Mouse (Mus musculus) megakaryocyte-erythroid progenitor cell, adult 5-6 weeks (primary cell): Measurements from ENCODE around the gene Cox4i2. TPM values are rescaled to one million over a fixed set of nuclear protein-coding genes. Genes with fewer than 3 reads are reported as not detected.
A peak's percentile ranks its signal among the peaks of the same experiment; 100 is the strongest.

Experiments
- ATAC-seq: replicated peaks from 2 replicates; pipeline ENCODE4 v1.8.0; 2016; ENCODE audit warnings: mild to moderate bottlenecking, inconsistent platforms; ENCODE audit not compliant: severe bottlenecking, poor library complexity, low FRiP score, low TSS enrichment
- total RNA-seq, 2 experiments: library from RNA; stranded (forward) in 1 of 2; stranded (reverse) in 1 of 2; fragments of 200-1000, 215-1000 nt in 1 of 2; fragments of >200 nt in 1 of 2; fragmentation: Nextera tagmentation in 1 of 2; gene quantifications; 2 replicates each; pipeline ENCODE4 v1.2.3; 2014 to 2017

The Cox4i2 gene
- total RNA-seq, 2 experiments from 2014 or later, result not detected

DNA sequence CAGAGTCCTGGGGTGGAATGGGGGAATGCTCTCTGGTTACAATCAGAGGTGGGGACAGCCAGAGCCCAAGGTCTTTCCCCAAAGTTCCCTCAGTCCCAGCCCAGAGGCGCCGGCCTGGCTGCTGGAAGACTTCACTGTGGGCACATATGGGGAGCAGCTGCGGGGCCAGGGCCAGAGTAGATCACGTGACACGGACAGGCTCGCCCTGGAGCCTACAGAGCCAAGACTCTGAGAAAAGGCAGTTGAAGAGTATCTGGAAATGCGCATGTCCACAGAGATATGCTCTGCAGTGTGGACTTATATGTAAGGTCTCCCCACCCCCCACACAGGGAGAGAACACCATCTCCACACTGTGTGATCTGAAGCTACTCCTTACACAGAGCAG is 24.3 kb upstream of the Cox4i2 start:
- peak; percentile 40 for ATAC-seq

DNA sequence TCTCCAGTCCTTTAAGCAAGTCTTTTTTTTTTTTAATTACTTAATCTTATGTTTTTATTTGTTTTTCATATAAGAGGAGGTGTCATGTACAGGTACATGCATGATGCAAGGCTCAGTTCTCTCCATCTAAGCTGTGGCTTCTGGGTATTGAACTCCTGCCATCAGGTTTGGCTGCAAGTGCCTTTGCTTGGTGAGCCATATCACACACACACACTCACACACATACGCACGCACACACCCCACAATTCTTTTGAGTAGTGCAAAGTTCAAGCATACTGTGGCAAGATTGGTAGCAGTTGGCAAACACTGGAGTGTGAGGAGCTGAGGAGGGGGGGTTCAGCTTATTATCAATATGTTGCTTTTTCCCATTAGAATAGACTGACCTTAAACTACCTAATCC is 20.8 kb upstream of the Cox4i2 start:
- ATAC-seq, result no peak

DNA sequence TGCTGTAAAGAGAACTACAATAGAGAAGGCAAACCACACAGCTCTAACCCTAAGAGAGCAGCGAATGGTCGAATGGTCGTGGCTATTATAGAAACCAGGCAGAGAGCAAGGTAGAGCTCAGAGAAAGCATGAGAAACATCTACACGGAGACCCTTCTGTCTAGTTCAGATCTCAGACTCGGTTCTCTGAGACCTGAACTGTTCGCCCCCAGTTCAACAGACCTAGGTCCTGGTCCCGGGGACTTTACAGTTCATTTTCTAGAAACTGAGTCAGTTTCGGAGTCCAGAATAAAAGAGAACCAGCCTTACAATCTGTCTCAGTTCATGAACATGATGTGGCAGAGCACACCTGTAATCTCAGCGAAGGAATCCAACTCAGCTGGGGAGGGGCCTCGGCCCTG is 19.5 kb upstream of the Cox4i2 start:
- ATAC-seq, result no peak

DNA sequence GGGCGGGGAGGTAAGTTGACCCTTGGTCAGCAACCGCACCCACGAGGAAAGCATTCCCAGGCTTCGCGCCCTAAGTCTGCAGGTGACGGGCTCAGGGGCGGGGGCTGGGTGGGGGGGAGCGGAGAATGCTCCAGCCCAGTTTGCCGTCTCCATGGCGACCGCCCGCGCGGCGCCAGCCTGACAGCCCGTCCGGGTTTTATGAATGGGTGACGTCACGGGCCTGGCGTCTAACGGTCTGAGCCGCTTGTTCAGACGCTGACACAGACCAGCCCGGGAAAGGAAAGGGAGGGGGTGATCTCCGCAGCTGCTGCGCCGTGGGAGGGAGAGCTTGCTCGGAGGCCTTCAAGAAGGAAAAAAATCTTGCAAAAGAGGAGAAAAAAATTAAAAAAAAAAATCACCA is 19.0 kb upstream of the Cox4i2 start:
- no peak for ATAC-seq

DNA sequence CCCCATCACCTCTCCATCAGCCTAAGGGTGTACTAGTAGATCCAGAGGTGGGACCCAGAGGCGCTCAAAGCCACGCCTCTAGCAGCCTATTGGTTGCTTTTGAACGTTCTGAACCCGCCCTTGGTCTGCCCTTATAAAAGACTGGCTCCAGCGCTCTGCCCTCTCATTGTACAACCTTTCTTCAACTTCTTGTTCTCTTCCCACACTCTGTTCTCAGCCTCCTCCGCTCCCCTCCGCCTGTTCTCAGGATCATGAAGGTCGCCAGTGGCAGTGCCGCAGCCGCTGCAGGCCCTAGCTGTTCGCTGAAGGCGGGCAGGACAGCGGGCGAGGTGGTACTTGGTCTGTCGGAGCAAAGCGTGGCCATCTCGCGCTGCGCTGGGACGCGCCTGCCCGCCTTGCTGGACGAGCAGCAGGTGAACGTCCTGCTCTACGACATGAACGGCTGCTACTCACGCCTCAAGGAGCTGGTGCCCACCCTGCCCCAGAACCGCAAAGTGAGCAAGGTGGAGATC is 17.8 kb upstream of the Cox4i2 start, which contains the start of gene Id1:
Id1 (plus strand) TSS at position 162 of the 512 bp plus-strand sequence.
- ATAC-seq, result peak; percentile 72

DNA sequence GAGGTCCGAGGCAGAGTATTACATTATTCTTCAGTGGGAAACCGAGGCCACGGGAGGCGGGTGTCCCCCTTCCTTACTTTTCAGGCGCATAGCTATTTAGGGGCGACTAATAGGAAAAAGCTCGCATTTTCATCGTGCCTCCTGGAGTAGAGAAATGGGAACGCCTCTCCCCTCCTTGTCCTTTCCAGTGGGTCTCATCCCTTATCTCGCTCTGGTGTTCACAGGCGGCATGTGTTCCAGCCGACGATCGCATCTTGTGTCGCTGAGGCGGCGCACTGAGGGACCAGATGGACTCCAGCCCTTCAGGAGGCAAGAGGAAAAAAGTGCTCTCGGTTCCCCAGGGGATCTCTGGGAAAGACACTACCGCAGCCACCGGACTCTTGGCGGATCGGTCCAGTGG is 17.2 kb upstream of the Cox4i2 start:
- ATAC-seq, result no peak

DNA sequence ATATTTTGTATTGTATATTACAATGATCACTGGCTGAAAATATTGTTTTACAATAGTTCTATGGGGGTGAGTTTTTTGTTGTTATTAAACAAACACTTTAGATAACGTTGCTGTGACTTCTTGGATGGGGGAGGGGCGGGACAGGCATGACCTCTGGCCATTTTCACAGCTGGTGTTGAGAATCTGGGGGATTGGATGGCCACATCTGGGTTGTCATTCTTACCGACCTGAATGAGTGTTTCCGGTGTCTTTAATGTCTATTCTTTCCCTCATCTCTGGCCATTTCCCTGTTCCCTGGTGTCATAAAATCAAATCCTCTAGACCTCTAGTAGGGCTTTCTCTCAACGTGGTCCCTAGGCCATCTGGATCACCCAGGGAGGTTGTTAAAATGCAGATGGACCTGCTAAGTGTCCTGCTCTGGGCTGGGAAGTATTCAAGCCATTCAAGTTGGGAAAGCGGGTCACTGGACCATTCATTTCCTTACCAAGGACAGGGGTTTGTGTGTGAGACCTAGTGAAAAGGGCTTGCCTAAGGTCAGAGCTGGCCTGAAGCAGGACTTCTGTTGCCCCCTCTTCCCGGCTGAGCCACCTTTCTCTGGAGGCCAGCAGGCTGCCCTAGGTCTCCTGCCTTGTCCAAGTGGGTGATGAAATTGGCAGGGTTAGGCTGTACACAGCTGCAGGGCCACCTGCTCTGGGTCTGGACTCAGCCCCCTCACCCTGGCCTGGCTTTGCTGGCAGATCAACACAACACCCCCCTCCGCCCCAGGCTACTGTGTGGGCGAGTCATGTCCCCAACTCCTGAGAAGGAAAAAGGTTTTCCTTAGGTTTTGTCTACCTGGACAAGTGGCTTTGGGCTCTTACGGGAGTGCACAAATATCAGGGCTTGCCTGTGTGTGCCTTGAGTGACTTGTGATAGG is 16.4 kb upstream of the Cox4i2 start:
- no peak for ATAC-seq

DNA sequence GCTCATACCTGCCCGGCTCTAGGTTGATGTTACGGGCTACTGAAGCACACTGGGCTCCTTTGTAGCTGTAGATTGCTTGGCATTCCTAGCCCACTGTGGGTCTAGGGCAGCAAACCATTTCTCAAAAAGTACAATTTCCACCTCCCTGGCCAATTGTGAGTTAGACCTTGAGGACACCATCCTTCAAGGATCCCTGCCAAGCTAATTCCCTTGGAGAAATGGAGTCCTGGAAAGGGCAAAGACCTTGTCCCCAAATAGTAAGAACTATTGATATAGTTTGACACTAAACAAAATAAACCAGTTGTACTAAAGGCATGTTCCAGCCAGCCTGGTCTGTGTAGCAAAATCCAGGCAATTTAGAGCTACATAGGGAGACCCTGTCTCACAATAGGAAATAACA is 15.6 kb upstream of the Cox4i2 start:
- ATAC-seq, result no peak

DNA sequence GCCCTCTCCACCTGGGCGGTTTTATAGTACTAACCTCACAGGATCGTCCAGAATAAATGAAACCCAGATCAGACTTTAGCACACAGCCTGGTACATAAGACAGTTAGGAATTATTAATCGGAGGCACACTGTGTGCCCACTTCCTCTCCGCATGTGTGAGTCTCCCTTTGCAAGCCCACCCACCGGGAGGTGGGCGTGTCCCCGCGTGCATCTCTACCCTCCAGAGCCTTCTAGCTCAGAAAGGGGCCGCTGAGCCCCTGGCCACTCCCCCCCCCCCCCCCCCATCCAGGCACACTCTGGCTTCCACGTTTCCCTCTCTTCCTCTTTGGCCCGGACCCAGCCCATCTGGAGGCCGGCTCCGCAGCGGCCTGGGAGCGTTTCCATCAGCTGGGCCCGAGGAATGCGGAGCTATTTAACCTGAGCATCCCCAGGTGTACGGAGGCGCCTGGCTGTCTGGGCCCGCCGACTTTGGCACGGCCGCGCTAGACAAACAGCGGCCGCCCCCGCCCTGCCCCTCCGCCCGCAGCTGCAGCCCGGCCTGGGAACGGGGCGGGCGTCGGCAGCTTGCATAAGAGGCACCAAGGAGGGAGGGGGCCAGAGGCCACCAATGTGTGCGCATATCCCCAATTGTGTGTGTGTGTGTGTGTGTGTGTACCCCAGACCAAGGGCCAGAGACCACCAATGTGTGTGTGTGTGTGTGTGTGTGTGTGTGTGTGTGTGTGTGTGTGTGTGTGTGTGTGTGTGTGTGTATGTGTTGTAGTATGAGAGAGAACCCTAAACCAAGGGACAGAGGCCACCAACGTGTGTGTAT is 14.7 kb upstream of the Cox4i2 start:
- peak; percentile 38; the same call in 1 of the 2 replicates for ATAC-seq

DNA sequence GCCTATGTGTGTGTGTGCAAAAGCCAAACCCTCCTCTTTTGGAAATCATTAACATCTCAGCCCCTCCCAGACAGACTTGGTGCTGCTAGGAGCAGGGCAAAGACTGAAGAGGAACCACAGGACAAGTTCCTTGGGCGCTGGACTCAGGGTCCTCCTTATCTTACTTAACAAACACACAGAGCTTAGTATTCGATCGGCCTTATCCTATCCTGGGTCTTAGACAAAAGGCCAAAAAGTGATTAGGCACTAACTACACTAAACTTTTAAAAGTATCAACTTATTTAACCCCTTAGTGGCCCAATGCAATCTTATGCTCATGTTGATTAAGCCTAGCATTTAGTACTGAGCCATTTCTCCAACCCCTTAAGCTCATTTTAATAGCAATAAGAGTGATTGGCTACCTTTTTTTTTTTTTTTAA is 14.1 kb upstream of the Cox4i2 start:
- peak; percentile 49 for ATAC-seq

DNA sequence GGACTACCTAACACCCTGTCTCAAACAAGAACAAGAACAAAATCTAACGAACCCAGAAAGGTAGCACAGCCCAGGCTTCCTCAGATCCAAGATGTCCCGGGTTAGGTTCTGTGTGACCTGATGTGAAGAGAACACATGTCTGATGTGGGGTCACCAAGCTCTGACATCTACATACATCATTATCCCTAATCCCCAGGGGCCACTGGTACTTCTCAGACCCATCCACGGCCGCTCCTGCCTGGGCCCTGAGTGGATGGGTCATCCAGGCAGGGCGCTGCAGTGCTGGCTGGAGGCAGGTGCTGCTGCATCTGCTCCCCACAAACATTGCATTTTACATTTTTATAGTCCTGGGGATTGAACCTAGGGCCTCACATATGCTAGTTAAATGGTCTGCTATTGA is 13.5 kb upstream of the Cox4i2 start:
- ATAC-seq, result no peak

DNA sequence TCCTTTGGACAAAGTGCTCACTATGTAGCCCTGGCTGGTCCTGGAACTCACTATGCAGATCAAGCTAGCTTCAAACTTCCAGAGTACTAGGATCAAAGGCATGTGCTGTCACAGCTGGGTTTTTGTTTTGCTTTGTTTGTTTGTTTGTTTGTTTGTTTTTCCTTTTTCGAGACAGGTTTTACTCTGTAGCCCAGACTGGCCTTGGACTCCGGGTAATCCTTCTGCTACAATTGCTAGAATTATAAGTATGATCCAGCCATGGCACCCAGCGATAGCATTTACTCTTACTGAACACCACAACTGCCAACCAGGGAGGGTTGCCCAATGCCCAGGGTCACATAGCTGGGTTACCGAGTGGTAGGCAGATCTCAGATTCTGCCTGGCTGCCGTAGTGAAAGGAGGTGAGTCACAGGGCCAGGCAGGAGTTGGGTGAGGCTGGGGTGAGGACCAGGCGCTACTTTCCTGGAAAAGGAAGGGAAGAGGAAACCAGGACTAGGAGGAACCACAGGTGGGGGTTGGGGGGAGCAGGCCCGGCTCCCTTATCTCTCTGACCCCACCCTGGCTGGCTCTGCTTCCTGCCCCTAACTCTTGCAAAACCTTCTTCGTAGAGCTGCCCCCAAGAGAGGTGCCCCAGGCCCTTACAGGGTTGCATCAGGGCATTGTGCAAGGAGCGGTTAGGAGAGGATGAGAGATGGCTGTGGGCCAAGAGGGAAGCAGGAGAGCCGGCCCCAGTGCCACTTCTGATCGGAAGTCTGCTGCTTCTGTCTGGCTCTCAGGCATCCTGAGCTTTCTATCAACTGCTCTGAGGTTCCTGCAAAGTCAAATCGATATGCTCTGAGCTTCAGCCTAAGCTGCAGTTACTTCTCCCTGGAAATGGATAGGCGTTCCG is 12.6 kb upstream of the Cox4i2 start:
- peak; percentile 36 for ATAC-seq

DNA sequence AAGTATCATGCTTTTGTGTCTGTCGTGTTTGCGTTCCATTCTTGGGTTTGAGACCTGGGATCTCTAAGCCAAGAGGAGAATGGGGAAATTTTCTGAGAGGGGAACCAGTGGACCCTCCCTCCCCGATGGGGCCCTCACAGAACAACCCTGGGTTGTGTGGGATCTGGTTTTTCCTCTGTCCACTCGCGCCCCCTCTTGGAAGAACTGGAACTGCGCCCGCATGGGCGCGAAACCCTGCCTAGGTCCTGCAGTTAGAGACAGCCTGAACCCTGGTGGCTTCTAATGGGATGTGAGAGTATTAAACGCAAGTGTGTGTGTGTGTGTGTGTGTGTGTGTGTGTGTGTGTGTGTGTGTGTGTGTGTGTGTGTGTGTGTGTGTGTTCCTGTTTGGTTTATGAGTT is 11.5 kb upstream of the Cox4i2 start:
- peak; percentile 60 for ATAC-seq

DNA sequence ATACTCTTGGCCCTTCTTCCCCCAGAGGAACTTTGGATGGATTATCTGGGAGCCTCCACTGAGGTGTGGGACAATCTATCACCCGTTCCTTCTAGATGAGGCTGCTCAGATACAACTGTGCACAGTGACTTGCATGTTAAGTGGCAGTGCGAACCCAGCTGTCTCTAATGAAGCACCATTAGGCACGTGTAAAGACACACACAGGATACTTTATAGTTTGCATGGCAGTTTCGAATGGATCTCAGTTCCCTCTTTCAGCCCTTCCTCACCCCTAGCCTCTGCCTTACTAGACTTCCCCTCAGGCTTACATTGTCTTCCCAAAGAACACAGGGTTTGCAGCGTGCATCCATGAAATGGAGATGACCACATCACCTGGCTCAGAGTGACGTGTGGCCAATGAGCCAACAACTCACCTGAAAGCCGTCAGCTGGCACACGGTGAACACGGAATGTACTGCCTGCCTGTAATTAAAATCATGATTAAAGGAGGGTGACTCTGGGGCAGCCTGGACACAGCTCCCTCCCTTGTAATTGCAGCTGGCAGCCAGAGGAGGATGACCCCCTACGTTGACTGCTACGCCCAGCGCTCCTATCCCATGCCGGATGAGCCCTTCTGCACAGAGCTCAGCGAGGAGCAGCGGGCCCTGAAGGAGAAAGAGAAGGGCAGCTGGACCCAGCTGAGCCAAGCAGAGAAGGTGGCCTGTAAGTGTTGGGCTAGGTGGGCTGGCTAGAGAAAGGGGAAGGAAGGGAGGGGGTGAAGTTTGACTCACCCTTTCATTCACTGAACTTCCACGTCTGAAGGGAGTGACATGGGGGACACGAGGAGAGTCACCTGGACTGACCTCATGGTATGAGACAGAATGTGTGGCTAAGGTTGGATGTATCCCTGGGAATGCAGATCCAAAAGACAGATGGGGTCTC is 2.8 kb downstream of the Cox4i2 start:
- ATAC-seq, result no peak

DNA sequence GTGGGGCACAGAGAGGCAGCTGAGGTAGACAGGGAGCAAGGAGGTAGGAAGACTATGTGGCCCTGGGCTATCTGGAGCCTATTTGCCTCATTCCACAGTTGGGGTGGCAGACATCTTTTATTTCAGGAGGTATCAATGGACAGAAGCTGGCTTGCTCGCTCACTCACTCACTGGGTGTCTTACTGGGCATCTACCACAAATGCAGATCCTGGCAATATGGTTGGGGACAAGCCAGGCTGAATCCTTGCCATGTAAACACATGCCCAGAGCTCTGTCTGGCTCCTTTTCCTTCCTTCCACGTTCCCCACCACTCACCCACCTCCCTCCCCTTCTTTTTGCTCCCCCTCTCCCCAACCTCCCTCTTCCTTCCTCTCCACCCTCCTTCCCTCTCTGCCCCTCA is 3.5 kb downstream of the Cox4i2 start:
- no peak for ATAC-seq

DNA sequence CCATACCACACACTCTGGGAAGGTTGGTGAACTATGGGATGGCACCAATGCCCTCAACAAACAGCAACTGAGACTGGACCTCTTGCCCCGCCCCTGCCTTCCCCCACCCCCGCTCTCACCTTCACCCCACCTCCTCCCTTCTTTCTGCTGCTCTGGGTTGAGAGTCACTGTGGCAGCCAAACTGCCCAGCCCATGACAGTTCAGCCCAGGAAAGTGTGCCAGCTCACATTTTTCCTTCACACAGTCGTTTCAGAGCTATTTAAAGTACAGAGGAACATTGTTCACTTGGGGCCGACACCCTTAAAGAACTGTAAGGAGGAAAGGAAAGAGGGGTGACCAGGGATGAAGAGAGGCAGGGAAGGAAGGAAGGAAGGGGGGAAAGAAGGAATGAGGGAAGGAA is 4.4 kb downstream of the Cox4i2 start:
- no peak for ATAC-seq

DNA sequence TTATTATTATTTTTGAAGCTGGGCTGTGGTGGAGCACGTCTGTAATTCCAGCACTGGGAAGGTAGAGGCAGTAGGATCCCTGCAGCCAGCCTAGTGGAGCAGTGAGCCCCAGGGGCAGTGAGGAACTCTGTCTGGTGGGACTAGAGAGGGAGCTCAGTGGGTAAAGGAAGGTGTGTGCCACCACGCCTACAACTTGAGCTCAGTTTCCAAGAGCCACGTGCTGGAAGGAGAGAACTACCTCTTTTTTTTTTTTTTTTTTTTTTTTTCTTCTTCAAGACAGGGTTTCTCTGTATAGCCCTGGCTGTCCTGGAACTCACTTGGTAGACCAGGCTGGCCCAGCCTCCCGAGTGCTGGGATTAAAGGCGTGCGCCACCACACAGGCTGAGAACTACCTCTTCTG is 9.3 kb downstream of the Cox4i2 start:
- no peak for ATAC-seq
